Mouse (Mus musculus) left cerebral cortex, adult 18-20 months (tissue): Measurements from ENCODE around the gene Cttnbp2nl. TPM values are rescaled to one million over a fixed set of nuclear protein-coding genes. Genes with fewer than 3 reads are reported as not detected.

Experiments used
- DNase-seq, 2 experiments: peaks; one replicate each; pipeline ENCODE4 v3.0.0; 2021 to 2022; ENCODE audit warnings: low spot score in 2 of 2, mixed read lengths in 1 of 2
- total RNA-seq, 2 experiments: library from RNA; stranded (reverse); gene quantifications; 2 replicates each; pipeline ENCODE4 v1.2.3; 2021

The Cttnbp2nl gene
- total RNA-seq, 2 experiments from 2014 or later, result 26.0 to 31.0 TPM

DNA sequence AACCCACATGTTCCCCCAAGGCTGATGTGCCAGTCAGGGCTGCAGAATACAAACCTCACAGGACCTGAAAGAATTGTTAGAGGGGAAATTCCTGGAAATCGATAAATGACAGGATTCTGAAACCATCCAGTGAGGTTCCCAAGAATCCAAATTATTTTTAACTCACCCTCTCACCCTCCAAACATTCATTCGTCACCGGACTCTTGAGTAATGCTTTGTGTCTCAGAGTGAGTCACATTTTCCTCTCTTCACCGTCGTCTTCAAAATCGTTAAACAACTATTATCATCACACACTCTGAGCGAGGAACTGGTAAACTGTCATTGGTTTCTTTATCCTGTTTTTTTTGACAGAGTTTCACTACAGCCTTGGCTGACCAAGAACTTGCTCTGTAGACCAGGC is 7.0 kb upstream of the Cttnbp2nl start:
- no peak for DNase-seq

DNA sequence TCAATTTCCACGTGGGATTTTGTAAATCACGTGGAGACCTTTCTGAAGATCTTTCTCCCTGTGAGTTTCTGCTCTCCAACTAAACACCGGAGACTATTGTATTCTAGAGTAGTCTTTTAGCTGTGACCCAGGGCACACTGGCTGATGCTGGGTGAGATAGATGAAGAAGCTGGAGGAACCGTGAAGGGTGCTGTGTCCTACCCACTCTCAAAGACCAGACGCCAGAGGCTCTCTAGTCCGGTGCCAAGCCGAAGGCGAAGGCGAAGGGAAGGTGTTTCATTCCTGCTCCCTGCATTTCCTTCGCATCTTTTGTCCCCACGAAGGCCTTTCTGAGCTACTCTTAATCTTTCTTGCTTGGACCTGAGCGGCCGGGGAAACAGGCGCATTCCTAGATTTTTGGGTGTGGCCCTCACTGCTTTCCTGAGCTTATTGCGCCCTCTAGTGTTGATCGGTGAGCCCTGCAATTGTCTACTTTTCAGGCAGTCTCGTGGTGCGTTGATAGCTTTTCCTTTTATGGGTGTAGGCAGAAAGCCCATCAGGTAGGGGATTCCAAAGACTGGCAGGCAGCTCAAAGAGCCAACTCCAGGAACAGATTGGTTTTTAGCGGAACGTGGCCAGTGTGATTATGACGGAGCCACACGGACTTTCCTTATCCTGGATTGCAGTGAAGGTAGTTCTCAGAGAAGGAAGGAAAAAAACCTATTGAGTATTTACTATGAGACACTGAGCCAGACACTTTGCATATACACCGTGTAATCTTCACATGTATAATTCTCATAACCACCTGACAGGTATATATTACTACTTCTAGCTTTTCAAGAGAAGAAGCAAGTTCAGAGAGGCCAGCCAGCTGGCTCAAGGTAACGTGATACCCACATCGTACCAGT is 5.9 kb upstream of the Cttnbp2nl start:
- peak; percentile 89 to 91 for DNase-seq

DNA sequence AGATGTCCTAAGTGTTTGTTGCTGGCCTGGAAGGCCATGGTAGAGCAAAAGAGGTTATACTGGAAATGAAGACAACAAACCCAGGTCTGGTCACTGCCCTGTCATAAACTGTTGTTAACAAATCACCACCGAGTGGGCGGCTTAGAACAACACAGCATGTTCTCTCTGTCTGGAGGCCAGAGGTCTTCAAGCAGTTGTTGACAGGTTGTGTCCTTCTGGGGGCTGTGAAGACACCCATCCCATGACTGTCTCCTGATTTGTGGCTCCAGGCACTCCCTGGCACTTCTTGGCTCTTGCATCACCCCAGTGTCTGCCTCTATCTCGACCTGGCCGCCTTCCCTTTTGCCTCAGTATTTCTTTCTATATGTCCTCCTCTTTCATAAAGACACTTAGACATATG is 2.7 kb upstream of the Cttnbp2nl start:
- DNase-seq, result no peak

DNA sequence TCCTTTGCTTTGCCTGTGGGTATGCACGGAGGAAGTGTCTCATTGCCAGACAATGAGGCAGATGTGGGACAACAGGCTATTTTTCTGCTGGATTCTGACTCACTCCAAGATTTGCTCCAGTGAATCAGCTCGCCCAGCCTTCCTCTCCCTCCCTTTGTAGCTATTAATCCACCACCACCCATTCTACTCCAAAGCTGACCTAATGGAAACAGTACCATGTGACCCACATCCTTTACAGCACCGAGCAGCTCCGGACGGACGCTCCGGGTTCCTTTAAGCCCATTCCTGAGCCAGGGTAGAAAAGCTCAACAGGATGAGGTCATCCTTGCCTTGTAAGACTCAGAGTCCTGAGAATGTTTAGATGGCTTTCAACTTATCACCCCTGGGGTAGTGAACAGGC is 2.0 kb upstream of the Cttnbp2nl start:
- no peak for DNase-seq

DNA sequence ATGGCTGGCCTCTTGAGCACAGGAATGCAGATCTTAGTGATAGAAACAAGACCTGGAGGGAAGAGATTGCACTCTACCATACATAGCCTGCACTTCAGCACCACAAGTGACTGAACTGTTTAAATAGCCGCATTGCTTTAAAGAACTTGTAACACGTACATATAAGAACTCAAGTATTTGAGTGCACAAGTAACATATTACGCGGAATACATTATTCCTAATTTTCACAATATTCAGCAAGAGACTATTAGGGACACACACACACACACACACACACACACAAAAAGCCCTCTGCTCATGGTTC is 704 bp upstream of the Cttnbp2nl start:
- no peak for DNase-seq

DNA sequence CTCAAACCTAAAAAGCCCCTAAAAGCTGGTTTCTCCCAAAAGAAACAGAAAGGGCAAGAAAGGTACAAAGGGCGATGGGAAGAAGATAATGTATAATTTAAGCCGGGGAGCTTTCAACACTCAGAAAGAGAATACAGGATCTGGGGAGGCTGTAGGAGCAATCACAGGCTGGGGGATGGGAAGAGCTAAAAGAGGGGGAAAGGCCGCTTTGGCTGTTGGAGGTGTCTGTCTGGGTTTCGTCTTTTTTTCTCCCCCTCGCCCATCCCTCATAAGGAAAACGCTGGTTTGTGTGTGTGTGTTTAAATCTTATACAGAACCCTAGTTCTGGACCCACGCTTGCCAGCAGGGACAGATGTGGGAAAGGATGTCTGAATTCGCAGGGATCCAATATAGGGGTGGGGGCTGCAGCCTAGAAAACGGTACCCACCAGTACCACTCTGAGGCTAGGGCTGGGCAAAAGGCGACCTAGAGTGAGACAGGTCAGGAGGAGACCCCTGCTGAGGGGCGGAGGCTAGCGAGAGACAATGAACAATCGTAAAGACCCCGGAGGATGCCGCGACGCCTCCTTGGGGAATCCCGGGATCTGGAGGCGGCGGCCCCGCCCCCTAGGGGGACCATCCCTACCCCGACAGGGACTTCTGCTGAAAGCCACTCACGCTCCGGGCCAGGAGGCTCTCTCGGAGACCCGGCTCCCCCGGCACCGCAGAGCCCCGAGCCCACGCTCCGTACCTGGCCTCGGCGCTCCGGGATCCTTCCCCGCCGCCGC is 592 bp downstream of the Cttnbp2nl start:
- no peak for DNase-seq

DNA sequence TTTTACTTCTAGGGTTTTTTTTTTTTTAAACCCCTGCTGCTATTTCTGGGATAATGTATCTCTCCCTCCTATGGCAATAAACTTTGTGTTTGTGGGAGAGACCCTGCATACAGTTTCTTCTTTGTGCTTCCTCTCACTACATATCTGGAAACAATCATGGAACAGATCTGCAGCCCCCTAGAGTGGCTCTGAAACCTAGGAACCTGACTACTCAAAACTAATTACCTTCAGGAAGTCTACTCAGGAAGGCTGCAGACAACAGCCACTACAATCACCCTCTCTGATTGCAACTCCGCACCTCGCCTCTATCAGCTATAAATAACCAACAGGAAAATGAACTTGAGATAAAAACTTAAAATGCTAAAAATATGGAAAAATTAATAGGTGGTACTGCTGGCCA is 1.8 kb downstream of the Cttnbp2nl start:
- no peak for DNase-seq

DNA sequence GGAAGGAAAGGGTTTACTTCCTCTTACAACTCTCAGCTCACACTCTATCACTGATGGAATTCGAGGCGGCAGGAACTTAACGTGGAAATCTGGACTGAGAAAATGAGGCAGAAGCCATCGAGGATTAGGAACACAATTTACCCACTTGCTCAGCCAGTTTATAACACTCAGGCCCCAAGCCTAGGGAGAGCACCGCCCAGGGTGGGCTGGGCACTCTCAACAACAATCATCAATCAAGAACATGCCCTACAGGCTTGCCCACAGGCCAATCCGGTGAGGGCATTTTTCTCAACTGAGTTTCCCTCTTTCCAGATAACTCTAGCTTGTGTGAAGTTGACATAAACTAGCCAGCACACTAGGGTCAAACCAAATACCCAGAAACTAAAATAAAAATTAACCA is 3.1 kb downstream of the Cttnbp2nl start:
- no peak for DNase-seq

DNA sequence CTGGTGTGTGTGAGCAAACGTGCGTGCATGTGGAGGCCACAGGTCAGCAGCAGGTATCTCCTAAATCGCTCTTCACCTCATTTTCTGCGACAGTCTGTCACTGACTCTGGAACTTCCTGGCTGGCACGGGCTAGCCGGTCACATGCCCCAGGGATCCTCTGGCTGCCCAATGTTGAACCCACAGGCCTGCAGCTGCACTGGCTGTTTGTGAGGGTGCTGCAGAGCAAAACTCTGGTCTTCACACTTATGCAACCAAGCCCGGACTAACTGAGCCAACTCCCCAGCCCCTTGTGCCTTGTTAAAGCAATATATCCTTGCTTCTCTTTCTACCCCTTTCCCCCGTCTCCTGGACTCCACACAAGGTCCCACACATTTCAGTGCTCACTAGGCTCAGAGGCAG is 5.3 kb downstream of the Cttnbp2nl start:
- no peak for DNase-seq

DNA sequence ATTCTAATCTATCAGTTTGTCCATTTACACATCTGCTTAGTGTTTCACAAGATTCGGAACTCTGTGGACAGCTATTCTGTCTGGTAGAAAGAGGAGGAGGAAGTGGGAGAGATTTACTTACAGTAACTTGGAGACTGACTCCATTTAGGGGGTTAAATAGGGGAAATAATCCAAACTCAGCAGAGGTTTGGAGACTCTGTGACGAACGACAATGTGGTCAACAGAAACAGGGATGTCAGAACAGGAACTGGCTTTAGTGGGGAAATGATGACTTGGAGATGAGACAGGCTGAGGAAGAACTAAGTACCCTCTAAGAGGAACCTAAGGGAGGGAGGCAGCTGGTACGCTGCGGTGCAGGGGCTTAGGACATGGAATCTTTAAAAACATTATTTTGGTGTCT is 6.1 kb downstream of the Cttnbp2nl start:
- no peak for DNase-seq

DNA sequence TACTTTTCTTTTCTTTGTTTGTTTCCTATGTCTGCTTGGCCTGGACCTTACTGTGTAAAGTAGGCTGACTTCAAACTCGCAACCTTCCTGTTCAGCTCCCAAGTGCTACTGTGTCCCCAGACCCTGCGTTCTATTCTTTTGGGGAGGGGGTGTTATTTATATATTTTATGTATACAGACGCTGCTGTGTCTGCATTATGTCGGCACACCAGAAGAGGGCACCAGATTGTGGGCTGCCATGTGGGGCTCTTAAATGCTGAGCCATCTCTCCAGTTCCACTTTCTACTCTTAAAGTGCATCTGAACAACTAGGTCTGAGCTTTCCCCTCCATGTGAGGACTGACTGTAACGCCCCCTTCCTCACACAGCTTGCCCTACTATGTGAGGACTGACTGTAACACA is 9.2 kb downstream of the Cttnbp2nl start:
- no peak for DNase-seq

DNA sequence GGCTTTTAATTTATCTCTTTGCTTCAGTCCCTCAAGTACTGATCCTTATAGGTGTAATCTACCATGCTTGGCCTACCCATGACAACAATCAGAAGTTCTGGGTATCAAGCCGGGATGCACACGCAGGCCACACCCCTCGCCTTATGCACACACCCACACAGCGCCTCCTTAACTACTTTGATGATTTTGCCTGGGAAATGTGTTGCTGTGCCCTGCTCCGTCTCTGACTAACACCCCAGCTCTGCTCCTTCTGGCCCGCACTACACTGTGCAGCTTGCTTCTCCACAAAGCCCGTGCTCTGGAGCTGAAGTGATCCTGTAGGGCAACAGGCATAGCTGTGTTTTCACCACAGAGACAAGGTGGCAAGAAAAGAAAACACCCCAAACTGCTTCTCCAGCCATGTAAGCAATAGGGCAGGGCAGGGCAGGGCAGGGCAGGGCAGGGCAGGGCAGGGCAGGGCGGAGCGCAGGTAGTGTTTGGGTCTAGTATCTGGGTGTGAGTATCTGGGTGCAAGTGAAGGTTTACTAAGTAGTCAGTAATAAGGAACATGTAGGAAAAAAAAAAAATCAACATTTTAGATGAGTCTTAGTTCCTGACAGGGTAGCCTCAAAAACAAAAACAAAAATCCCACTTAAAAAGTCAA is 11.8 kb downstream of the Cttnbp2nl start:
- no peak for DNase-seq

DNA sequence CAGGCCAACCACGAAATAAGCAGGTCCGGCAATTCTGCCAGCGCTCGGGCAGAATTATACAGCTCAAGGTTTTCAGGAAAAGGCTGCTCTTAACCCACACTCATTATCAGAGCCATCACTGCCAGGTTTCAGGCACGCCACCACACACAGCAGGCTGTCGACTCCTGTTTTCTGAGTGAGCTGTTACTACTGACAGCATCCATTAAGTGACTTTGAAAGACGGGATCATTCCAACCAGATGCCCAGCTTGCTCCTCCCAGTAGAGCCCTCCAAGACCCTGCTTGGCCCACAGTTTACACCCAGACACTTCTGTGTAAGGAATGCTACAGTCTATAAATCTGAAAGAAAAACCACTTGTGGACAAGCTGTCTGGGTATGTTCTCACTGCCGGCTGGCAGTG is 12.9 kb downstream of the Cttnbp2nl start:
- DNase-seq, result no peak

DNA sequence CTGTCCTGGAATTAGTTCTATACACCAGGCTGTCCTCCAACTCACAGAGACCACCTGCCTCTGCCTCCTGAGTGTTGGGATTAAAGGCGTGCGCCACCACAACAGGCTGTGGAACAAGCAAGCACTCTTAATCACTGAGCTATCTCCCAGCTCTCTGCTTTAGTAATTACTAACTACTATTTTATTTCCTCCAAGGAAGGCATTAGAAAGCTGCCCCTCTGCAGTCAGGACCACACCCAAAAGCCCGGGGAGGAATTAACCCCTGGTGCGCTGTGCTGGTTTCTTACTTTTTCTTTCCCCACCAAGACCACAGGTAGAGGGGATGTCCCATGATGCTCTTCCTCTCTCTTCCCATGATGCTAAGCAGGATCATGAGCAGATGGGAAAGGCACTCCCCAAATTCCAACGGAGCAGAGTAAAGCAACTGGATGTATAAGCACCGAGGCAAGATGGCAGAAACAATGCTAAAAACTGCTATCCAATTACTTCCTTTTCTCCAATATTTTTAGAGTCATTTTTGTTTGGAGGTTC is 15.6 kb downstream of the Cttnbp2nl start:
- DNase-seq, result no peak

DNA sequence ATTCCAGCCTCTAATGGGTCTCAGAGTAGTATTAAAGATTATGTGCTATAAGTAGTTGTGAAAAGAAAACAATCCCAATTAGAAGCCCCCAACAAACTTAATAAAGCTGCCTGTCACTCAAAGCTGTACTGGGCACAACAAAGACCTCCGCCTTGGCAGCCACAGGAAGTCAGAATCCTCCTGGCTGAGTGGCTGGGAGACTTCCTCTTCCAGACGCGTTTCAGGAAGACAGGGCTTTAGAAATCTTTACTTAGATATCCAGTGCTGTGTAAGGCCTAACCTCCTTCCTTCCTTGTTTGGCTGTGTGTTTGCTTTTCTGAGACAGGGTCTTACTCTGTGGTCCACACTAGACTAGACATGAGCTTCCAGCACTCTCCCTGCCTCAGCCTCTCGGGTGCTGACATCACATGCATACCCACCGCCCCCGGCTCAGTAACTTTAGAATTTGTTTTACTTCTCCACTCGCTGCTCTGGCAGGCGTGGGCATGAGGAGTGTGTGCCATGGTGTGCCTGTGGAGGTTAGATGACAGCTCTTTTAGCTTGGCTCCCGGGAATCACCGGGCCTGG is 16.6 kb downstream of the Cttnbp2nl start:
- DNase-seq, result no peak

DNA sequence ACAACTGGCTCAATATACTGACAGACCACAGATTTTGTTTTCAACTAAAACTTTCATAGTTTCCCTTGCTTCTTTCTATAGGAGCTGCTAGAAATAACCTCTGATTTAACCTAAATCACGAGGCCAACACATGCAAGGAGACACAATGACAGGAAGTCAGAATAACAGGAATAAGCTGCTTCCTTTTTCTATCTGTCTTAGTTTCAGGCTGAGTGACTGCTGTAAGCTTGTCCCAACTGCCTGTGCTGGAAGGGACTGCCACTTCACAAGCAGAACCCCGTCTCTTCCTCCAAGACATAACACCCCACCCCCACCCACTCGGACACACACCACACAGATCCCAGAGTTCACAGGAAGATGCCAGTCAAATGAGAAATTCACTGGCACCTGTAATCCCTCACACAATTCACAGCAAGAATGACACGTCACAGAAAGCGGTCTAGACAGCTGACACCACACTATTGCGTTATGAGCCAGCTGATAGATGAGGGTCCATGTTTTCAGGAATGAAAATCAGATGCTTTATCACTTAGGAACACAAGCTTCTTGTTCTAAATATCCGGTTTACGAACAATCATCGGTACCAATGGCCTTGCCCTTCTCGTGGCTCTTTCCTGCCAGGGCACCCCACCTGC is 29.5 kb downstream of the Cttnbp2nl start:
- no peak for DNase-seq

DNA sequence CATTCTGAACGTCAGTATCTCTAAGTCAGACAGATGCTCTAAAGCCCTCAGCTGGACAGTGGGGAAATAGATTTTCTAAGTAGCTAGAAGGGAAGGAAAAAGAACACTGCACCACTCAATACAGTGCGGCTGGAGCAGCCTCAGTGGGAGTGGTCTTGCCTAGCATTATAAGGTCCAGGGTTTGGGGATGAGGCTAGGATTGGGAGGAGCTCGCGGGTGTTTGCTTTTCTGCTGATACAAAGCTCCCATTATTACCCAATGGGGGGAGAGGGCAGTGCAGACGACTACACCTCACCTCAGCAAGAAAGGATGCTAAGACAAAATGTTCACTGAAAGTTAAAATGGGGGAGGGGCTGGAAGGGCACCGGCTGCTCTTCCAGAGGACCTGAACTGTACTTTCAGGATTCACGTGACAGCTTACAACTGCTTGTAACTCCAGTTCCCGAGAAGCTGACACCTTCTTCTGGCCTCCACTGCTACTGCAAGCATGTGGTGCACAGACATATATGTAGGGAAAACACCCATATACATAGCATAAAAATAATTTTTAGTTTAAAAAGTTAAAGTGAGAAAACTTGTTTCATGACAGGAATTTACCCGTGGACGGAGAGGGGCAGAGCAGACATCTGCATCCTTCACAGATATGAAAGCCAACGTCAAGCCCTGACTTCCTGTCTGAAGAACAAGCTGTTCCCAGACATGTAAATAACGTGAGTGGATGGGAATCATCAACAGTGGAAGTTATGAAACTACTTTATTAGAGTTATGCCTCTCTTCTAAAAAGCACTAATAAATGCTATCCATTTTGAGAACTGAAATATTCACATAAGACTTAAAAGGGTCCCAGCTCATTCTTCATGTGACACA is 32.9 kb downstream of the Cttnbp2nl start:
- no peak for DNase-seq

DNA sequence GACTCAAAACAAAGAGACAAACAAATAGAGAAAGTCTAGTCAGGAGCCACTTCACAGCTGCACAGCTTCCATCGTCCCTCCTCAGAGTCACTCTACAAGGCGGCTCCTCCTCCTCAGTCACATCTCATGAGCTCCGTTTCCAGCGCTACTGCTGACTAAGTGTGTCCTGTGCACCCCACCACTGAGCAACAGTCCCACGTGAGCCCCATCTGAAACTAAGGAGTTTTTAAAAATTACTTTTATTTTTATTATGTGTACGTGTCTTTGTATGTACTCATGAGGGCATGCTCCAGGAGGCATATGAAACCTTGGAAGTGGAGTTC is 34.2 kb downstream of the Cttnbp2nl start:
- DNase-seq, result no peak

DNA sequence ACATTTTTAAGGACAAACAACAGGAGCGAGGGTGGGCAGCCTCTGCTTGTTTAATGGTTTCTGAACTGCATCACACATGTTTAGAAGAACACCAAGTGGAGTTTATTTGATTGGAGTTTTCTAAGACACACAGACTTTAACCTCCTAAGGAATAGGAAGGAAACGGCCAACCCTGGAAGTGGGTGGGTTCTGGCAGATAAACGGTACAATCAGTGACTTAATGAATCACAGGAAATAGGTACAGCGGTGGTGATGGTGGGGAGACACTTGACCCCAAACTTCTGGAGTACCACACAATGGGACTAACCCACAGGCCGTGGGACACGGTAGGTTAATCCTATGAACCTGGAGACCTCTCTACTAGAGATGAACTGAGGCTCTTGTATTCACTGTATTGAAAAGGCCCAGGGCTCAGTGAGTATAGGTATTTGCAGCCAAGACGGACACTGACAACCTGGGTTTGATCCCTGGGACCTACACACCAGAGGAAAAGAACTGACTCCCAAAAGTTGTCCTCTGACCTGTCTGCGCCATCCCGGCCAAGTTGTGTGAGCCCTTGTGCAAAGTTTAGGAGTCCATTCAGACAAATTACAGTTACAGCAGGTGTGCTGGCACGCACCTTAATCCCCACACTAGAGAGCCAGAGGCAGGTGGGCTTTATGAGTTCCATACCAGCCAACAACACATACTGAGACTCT is 34.7 kb downstream of the Cttnbp2nl start:
- no peak for DNase-seq

DNA sequence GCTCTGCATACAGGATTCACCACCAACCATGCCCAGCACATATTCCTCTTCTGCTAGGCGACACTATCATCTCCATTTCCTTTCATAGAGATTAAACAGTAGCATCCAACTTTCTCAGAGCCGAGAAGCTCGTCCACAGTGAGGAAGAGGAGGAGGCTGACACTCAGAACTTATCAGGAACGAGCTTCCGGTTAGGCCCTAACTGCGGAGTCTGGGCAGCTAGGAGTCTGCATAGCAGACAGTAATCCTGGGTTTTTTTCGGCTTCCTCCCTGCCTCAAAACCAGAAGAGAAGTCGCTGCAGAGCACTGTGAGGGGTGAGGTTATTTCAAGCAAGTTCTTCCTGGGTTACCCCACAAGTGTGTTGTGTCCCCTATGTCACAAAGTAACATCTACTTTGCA is 35.6 kb downstream of the Cttnbp2nl start:
- DNase-seq, result no peak
